Mouse (Mus musculus) T-helper 1 cell (primary cell): Measurements from ENCODE around the gene Paqr6.

Experiments used
- in situ Hi-C: fragments of 300-600 bp; cut with MboI, MseI; formaldehyde crosslinking; loops from one replicate; pipeline ENCODE4 v1.15.1; 2025; ENCODE audit warnings: high pct_unique_total_duplicates

Paqr6 gene

GRCm38 (mm10) chr3:88364337-88364736 is at the start of gene Paqr6:
Gene Paqr6 (plus strand): TSS chr3:88364584.
- in situ Hi-C loops, result no loop called here

GRCm38 (mm10) chr3:88324951-88325405 is 39.4 kb upstream of the Paqr6 start, which contains the start of gene Glmp:
Gene Glmp (plus strand): TSS chr3:88325023.
- in situ Hi-C loops, result loop anchor here (25.0 kb wide), 3 partner anchors 562 to 1687 kb away; no protein-coding TSS in a partner anchor

- in situ Hi-C loops, result no loop called here
These were observed 35.4 kb upstream of the Paqr6 start for GRCm38 (mm10) chr3:88328956-88329355.

GRCm38 (mm10) chr3:88331282-88331681 is 33.1 kb upstream of the Paqr6 start:
- in situ Hi-C loops, result no loop called here

- in situ Hi-C loops, result no loop called here
These were observed 30.2 kb upstream of the Paqr6 start for GRCm38 (mm10) chr3:88334029-88334658.

- in situ Hi-C loops, result no loop called here
These were observed 29.4 kb upstream of the Paqr6 start for GRCm38 (mm10) chr3:88334902-88335435.

- in situ Hi-C loops, result no loop called here
These were observed 28.8 kb upstream of the Paqr6 start for GRCm38 (mm10) chr3:88335436-88336053.

GRCm38 (mm10) chr3:88336058-88337013 is 28.0 kb upstream of the Paqr6 start, which contains the start of the genes Tmem79 and Smg5:
Gene Tmem79 (minus strand): TSS chr3:88336148.
Gene Smg5 (plus strand): TSS chr3:88336260.
- in situ Hi-C loops, result no loop called here

GRCm38 (mm10) chr3:88337367-88338020 is 26.9 kb upstream of the Paqr6 start:
- in situ Hi-C loops, result no loop called here

- in situ Hi-C loops, result no loop called here
These were observed 26.1 kb upstream of the Paqr6 start for GRCm38 (mm10) chr3:88338316-88338715.

GRCm38 (mm10) chr3:88339006-88339405 is 25.4 kb upstream of the Paqr6 start:
- in situ Hi-C loops, result no loop called here

- in situ Hi-C loops, result loop anchor here (10.0 kb wide), 1 partner anchor 344 kb away; no protein-coding TSS in a partner anchor
These were observed 13.7 kb upstream of the Paqr6 start for GRCm38 (mm10) chr3:88350732-88351131.

GRCm38 (mm10) chr3:88352907-88353306 is 11.5 kb upstream of the Paqr6 start:
- in situ Hi-C loops, result loop anchor here (10.0 kb wide), 1 partner anchor 342 kb away; no protein-coding TSS in a partner anchor

GRCm38 (mm10) chr3:88354396-88355165 is 9.8 kb upstream of the Paqr6 start:
- in situ Hi-C loops, result loop anchor here (10.0 kb wide), 1 partner anchor 340 kb away; no protein-coding TSS in a partner anchor

- in situ Hi-C loops, result loop anchor here (10.0 kb wide), 1 partner anchor 335 kb away; no protein-coding TSS in a partner anchor
These were observed 4.8 kb upstream of the Paqr6 start for GRCm38 (mm10) chr3:88359584-88359983.

- in situ Hi-C loops, result loop anchor here (10.0 kb wide), 1 partner anchor 335 kb away; no protein-coding TSS in a partner anchor
These were observed 4.4 kb upstream of the Paqr6 start for GRCm38 (mm10) chr3:88359989-88360388.

- in situ Hi-C loops, result no loop called here
These were observed 3.3 kb upstream of the Paqr6 start for GRCm38 (mm10) chr3:88361096-88361495.

- in situ Hi-C loops, result no loop called here
These were observed 2.6 kb upstream of the Paqr6 start for GRCm38 (mm10) chr3:88361612-88362313.

- in situ Hi-C loops, result no loop called here
These were observed 684 bp upstream of the Paqr6 start for GRCm38 (mm10) chr3:88363700-88364099.
